25 mouse cellular contexts compared by ENCODE assay signal in genomic region chr11:79422496-79422895, GRCm38 (mm10).
A peak's percentile ranks its signal among the peaks of the same experiment; 100 is the strongest.
DNase-seq lines count a peak whose midpoint lies in the region; ATAC-seq lines count a peak whose summit lies in the region.
"Had no signal": no experiment of that assay in that cellular context is flagged by ENCODE, and none has a peak within 500 bp of the region (broad histone marks: within the 10 kb centered on the region; RNA-seq: fewer than 3 reads in every experiment).

No protein-coding gene starts in this region.

- no peak overlapping the region for H3K4me3 ChIP-seq in heart, embryonic 12.5 days
- H3K4me3 ChIP-seq: forebrain, embryonic 10.5 days; forebrain, embryonic 13.5 days; gastrocnemius, adult 2 months; heart, embryonic 13.5 days had no signal

- WGBS in heart, embryonic 12.5 days, result 89% methylated on average over 5 of the region's 5 CpGs

- no peaks in the 10 kb centered on the region for H3K4me1 ChIP-seq in heart, embryonic 12.5 days (replicated peaks)
- H3K4me1 ChIP-seq: heart, embryonic 13.5 days had no signal

- H3K4me2 ChIP-seq in heart, embryonic 12.5 days, result no peak overlapping the region
- H3K4me2 ChIP-seq: forebrain, embryonic 13.5 days; heart, embryonic 13.5 days; hindbrain, embryonic 14.5 days had no signal

- no peak overlapping the region for H3K9ac ChIP-seq in heart, embryonic 12.5 days
- H3K9ac ChIP-seq: forebrain, embryonic 13.5 days; heart, embryonic 13.5 days; hindbrain, embryonic 14.5 days had no signal

- H3K36me3 ChIP-seq in heart, embryonic 12.5 days, result peaks cover 16% of the 10 kb centered on the region; the same call in 1 of the 2 replicates

- no peak for ATAC-seq in heart, embryonic 12.5 days (ENCODE audit: insufficient number of reproducible peaks, low FRiP score)
- ATAC-seq: forebrain, embryonic 13.5 days; forebrain, embryonic 16.5 days; hindbrain, postnatal 0 days; inflammation-experienced regulatory T-cells, adult 6 months; Patski had no signal

- DNase-seq in cerebellum, postnatal 10 days, result peak; percentile 9 to 25
- DNase-seq in cerebellum, postnatal 4 days (ENCODE audit: low spot score in 2 of 2), result no peak
- peak; percentile 15 for DNase-seq in right cerebral cortex, adult 18-20 months
- no peak for DNase-seq in right cerebral cortex, postnatal 4 days
- peak; percentile 23 to 34 for DNase-seq in layer of hippocampus, postnatal 36 days
- DNase-seq: adrenal gland, postnatal 10 days; adrenal gland, postnatal 36 days; cerebellum, adult 11 months; cerebellum, adult 2 months; cerebellum, adult 9-11 months; cerebellum, postnatal 36 days; gastrocnemius, adult 2 months; gastrocnemius, postnatal 14 days; heart, adult 11 months; heart, postnatal 14 days; heart, postnatal 4 days had no signal

- no peaks in the 10 kb centered on the region for H3K9me3 ChIP-seq in heart, embryonic 12.5 days (replicated peaks)
- H3K9me3 ChIP-seq: forebrain, embryonic 10.5 days; forebrain, embryonic 13.5 days; heart, embryonic 13.5 days had no signal

- H3K27ac ChIP-seq in heart, embryonic 12.5 days (ENCODE audit: poor library complexity, severe bottlenecking), result no peak overlapping the region
- H3K27ac ChIP-seq: forebrain, embryonic 10.5 days; forebrain, embryonic 13.5 days; gastrocnemius, adult 2 months; heart, embryonic 13.5 days; hindbrain, embryonic 14.5 days; hindbrain, postnatal 0 days had no signal

- H3K27me3 ChIP-seq in heart, embryonic 12.5 days (replicated peaks), result no peaks in the 10 kb centered on the region
- H3K27me3 ChIP-seq: forebrain, embryonic 13.5 days; heart, embryonic 13.5 days; Patski had no signal

Comparison
In these comparisons a context has a peak if more than half of its experiments do, and no peak if none do; other contexts are left out.
1. DNase-seq: peak in cerebellum, postnatal 10 days (2 of 2), right cerebral cortex, adult 18-20 months (single experiment) and layer of hippocampus, postnatal 36 days (2 of 2); none in cerebellum, postnatal 4 days (0 of 2) and right cerebral cortex, postnatal 4 days (single experiment).